Mouse (Mus musculus) kidney, postnatal 10 days (tissue): ENCODE data around the gene Pin4.

Experiments used
- DNase-seq: peaks from one replicate; pipeline ENCODE4 v3.0.0; 2021; ENCODE audit warnings: mixed read lengths

The Pin4 gene

DNA sequence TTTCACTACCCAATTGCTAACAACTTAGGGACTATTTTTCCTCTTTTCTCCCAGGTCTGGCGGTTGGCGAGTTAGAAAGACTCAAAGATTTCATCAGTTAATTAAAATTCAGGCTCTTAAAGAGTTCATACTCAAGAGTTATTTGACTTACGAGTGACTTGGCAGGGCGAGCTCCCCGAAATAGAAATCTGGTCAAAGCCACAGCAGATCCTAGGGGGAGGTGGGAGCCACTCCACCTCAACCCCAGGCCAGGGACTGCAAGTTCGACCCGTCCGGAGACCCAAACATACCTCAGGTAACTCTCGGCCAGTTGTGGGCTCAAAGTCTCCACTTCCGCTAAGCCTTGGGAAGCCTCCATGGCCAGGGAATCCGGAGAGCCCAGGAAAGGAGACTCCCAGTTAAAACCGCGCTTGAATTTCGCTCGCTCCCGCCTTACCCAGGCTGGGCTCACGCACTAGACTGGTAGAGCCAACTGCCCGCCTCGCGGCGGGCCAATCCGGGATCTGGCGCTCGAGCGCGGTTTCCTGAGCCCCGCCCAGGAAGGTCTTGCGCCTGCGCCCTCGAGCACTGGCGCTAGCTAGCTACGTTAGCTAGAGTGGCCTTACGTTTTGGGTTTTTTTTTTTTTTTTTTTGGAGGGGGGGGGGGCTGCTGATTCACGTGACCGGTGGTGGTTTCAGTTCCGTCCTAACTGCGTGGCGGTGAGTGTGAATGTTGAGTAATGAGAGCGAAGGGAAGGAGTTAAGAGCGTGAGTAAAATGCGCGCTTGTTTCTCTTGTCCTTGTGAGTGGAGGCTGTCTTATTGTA, 37.6 kb downstream of the Pin4 start, which contains the start of gene Ercc6l:
Ercc6l (minus strand) TSS at position 474 of the 805 bp plus-strand sequence.
- peak; percentile 94 for DNase-seq

DNA sequence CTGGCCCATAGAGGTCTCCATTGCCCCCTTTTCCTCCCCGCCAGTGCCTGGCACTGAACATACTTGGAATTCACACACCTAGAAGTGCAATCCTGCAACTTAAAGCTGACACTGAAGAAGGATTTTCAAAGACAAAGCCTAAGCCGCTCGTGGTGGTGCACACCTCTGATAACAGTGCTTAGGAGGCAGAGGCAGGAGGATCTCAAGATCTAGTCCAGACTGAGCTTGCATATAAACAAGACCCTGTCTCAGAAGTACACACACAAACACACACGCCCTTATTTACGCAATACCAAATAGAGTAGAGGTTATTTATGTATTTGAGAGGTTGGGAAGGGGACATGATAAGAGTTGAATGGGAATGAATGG, 38.2 kb downstream of the Pin4 start:
- no peak for DNase-seq

DNA sequence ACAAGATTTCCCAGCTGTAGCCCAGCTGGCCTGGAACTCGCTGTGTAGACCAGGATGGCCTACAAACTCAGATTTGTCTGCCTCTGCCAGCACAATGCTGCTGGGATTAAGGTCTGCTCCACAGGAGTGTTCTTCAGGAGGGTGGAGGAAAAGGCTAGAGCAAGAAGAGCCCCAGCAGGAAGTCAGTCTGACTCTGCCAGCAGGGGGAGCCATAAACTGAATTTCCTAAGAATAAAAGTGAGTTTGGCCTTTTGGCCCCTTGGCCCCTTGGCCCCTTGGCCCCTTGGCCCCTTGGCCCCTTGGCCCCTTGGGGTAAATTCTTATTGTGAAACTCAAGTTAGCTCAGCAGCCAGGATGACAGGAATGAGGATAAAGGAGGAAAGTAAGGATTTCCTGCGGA, 40.5 kb downstream of the Pin4 start:
- DNase-seq = peak; percentile 40

DNA sequence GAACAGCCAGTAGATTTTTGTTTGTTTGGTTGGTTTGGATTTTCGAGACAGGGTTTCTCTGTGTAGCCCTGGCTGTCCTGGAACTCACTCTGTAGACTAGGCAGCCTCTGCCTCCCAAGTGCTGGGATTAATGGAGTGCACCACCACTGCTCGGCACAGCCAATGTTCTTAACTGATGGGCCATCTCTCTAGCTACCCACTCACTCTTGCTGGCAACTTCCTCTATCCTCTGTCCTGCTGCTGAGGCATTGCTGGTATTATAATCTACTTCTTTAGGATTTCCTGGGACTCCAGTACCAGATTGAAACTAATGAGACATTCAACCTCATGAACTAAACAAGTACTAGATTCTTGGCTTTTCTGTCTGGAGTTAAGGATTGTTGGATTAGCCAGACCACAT, 41.3 kb downstream of the Pin4 start:
- no peak for DNase-seq

DNA sequence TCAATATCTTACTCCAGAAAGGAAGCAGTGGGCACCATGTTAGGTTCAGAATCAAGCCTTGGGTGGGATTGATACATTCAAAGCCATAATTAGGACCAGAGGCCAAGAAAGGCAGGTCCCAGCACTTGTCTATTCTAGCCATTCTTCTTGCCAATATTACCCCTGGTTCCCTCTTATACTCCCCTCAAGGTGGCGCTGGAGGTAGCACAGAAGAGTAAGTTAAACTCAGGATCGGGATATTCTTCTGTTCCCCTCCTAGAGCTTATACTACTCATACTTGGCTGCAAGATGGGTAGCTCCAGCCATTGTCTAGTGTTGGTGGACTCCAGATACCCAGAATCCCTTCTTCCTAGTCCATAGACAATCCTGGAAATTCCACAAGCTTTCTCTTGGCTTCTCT, 43.8 kb downstream of the Pin4 start:
- DNase-seq = no peak

DNA sequence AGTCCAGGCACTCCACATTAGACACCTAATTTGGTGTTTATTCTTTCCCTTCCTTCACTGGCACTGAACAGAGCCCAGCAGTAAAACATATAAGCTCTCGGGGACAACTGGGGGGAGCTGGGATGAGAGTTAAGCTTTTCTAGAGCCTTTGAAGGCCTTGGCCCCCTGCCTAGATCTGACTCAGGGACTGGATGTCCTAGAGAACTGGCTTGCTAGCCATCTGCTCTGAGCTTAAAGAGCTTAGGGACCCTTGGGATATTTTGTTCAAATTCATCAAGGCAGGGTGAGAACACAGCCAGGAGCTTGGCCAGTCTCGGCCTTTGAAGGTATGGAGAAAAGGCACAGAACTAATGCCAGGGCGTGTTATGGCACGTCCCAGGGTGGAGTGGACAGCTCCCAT, 44.3 kb downstream of the Pin4 start:
- DNase-seq = no peak

DNA sequence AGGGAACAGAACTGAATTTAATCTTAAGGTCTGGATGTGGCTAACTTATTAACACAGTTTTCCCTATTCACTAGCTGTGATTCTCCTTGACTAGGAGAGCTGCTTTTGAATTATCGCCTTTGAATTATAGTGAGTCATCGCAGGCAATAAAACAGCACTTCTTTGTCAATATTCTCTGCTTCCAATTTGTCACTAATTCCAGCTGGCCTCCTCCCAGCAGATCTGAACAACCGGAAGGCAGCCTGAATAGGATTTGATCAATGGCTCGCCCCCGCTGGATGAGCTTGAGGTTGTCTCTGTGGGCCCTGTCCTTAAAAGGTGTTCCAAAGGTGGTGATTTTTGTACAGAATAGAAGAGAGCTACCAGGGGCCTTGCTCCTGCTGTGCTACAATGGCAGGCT, 47.3 kb downstream of the Pin4 start:
- no peak for DNase-seq

DNA sequence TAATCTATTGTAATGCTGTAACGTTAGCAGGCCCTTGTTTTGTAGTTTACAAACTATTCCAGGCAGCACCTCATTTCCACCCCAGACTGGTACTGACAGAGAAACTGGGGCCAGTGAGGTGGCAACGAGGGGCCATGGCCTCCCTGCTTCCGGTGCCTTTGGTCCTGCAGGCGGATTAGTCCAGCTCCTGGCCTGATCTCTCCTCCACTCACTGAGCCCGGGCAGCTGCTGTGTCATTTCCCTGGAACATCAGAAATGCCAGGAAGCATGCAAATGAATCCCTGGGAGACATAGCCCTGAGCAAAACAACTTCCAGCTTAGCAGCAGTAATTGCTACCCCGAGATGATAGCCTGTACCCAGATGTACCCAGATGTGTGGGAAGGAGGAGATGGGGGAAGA, 47.7 kb downstream of the Pin4 start:
- DNase-seq = peak; percentile 16

DNA sequence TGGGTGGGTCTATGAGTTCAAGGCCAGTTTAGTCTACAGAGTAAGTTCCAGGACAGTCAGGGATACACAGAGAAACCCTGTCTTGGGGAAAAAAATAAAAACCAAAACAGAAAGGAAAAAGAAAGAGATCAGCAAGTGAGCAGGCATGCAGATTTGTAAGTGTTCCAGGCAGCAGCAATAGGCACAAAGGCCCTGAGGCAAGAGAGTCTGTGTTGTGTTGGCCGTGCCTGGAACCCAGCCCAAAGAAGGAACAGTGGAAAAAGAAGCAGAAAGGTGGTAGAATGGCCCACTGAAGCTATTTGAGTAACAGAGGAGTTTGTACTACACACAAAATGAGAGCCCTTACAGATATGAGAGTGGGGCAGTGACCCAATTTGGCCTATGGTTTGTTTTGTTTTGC, 50.5 kb downstream of the Pin4 start:
- DNase-seq = no peak

DNA sequence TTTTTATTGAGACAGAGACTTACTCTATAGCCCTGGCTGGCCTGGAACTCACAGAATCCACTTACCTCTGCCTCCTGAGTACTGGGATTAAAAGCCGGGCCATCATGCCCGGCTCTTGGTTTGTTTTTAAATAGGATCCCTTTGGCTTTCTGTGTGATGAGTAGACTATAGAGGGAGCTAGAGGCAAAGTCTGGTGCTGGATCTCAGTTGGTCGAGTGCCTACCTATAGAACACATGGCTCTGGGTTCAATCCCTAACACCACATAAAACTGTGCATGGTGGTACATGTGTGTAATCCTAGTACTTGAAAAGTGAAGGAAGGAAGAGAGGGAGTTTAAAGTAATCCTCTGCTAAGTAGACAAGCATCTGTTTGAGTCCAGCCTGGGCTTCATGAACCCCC, 50.9 kb downstream of the Pin4 start:
- DNase-seq = no peak

DNA sequence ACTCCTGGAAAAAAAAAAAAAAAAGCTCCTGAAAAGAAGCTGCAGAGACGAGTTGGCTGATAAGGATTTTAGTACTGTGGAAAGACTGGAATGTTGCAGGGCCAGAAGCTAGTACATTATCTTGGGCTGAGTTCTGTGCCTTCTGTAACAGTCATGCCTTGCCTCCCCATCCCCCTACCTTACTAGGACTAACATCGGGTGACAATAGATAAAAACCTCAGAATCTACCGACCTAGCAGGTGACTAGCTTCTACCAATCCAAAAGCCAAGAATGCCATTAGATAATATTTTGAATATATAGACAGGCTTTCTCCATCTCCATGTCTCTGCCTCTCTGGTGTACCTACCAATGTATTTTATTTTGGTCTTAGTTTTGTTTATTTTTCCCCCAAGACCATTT, 51.7 kb downstream of the Pin4 start:
- no peak for DNase-seq

DNA sequence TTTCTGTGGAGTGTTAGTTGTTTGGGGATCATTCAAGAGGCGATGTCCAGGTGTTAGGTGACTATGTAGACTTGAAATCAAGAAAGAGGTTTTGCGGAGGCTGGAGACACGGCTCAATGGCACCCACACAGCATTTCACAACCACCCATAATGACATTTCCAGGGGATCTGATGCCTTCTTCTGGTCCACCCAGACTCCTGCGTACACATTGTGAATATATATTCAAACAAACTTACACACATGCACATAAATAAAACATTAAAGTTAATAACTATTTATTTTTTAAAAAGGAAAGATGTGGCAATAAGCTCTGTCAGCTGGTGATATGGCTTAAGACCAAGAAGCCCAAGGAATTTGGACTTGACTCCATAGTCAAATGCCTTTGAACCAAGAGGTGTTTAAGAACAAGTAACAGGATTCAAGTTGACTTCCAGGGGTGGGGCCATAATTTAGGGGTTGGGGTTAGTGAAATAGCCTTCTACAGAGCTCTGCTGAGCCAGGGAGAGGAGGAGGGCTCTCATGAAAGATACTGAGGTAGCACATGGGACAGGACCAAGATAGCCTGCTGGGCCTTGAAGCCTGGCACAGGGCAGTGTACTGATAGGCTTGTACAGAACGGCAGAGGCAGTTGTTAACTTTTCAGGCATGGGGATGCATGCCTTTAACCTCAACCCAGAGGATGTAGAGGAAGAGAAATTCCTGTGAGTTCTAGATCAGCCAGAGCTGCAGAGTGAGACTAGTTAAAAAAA, 56.5 kb downstream of the Pin4 start:
- DNase-seq = no peak
